Comparison of ENCODE assay signal across 30 mouse cellular contexts in the genomic region with DNA sequence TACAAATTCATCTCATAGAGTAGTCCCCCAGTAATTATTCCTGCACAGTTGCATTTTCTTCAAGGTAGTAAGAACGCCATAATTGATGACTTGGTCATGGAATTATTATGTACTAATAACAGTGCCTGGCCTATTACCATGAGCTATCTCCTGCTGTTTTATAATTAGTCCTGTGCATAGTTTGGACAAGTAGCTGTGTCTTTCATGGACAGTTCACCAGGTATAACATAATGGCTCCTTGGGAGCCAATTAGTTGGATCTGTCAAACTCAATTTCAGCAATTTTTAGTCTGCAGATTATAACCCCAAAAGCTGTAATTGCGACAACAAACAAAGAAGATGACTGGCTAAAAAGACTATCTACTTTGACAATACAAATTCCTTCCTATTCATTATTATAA.
A peak's percentile ranks its signal among the peaks of the same experiment; 100 is the strongest.
DNase-seq lines count a peak whose midpoint lies in the region; ATAC-seq lines count a peak whose summit lies in the region.
"Had no signal": no experiment of that assay in that cellular context is flagged by ENCODE, and none has a peak within 500 bp of the region (broad histone marks: within the 10 kb centered on the region; RNA-seq: fewer than 3 reads in every experiment).

No protein-coding gene starts in this region.

- H3K4me1 ChIP-seq in forebrain, embryonic 14.5 days (ENCODE audit: control insufficient read depth, insufficient read depth, low read length) = no peaks in the 10 kb centered on the region
- H3K4me1 ChIP-seq in forebrain, embryonic 16.5 days (replicated peaks; ENCODE audit: control insufficient read depth, insufficient read depth, low read length) = no peaks in the 10 kb centered on the region
- H3K4me1 ChIP-seq in midbrain, embryonic 12.5 days = no peaks in the 10 kb centered on the region
- no peaks in the 10 kb centered on the region for H3K4me1 ChIP-seq in midbrain, embryonic 10.5 days
- no peaks in the 10 kb centered on the region for H3K4me1 ChIP-seq in midbrain, embryonic 14.5 days (ENCODE audit: control insufficient read depth, insufficient read depth, low read length)
- H3K4me1 ChIP-seq: embryonic facial prominence, embryonic 12.5 days; hindbrain, embryonic 15.5 days; intestine, embryonic 15.5 days; limb, embryonic 12.5 days; liver, embryonic 15.5 days; lung, embryonic 15.5 days; neural tube, embryonic 15.5 days had no signal

- no peak overlapping the region for H3K9ac ChIP-seq in forebrain, embryonic 14.5 days (ENCODE audit: low read length)
- no peak overlapping the region for H3K9ac ChIP-seq in forebrain, embryonic 16.5 days (replicated peaks; ENCODE audit: low read depth, low read length)
- H3K9ac ChIP-seq in midbrain, embryonic 12.5 days (replicated peaks) = no peak overlapping the region
- H3K9ac ChIP-seq in midbrain, embryonic 14.5 days (replicated peaks; ENCODE audit: low read length) = no peak overlapping the region
- H3K9ac ChIP-seq: embryonic facial prominence, embryonic 12.5 days; hindbrain, embryonic 15.5 days; intestine, embryonic 15.5 days; limb, embryonic 12.5 days; liver, embryonic 15.5 days; lung, embryonic 15.5 days; neural tube, embryonic 15.5 days had no signal

- H3K9me3 ChIP-seq in forebrain, embryonic 14.5 days (replicated peaks; ENCODE audit: control insufficient read depth, low read length) = no peaks in the 10 kb centered on the region
- H3K9me3 ChIP-seq in forebrain, embryonic 16.5 days (ENCODE audit: control insufficient read depth, low read length) = no peaks in the 10 kb centered on the region
- no peaks in the 10 kb centered on the region for H3K9me3 ChIP-seq in midbrain, embryonic 12.5 days
- H3K9me3 ChIP-seq in midbrain, embryonic 10.5 days (replicated peaks) = no peaks in the 10 kb centered on the region
- no peaks in the 10 kb centered on the region for H3K9me3 ChIP-seq in midbrain, embryonic 14.5 days (ENCODE audit: control insufficient read depth, low read length)
- H3K9me3 ChIP-seq: embryonic facial prominence, embryonic 12.5 days; hindbrain, embryonic 15.5 days; intestine, embryonic 15.5 days; limb, embryonic 12.5 days; liver, embryonic 15.5 days; lung, embryonic 15.5 days; neural tube, embryonic 15.5 days had no signal

- H3K27ac ChIP-seq in forebrain, embryonic 14.5 days (ENCODE audit: low read depth, low read length) = no peak overlapping the region
- no peak overlapping the region for H3K27ac ChIP-seq in forebrain, embryonic 16.5 days (ENCODE audit: low read length)
- H3K27ac ChIP-seq in midbrain, embryonic 12.5 days (replicated peaks) = no peak overlapping the region
- no peak overlapping the region for H3K27ac ChIP-seq in midbrain, embryonic 10.5 days (replicated peaks)
- no peak overlapping the region for H3K27ac ChIP-seq in midbrain, embryonic 14.5 days (replicated peaks; ENCODE audit: low read depth, low read length)
- H3K27ac ChIP-seq: embryonic facial prominence, embryonic 12.5 days; hindbrain, embryonic 15.5 days; intestine, embryonic 15.5 days; layer of hippocampus, adult 2 months; left cerebral cortex, adult 2 months; limb, embryonic 12.5 days; liver, embryonic 15.5 days; lung, embryonic 15.5 days; neural tube, embryonic 15.5 days; stomach, postnatal 0 days had no signal

- H3K36me3 ChIP-seq in forebrain, embryonic 14.5 days (ENCODE audit: control insufficient read depth, insufficient read depth, low read length) = no peaks in the 10 kb centered on the region
- no peaks in the 10 kb centered on the region for H3K36me3 ChIP-seq in forebrain, embryonic 16.5 days (ENCODE audit: control insufficient read depth, insufficient read depth)
- H3K36me3 ChIP-seq in midbrain, embryonic 12.5 days = no peaks in the 10 kb centered on the region
- H3K36me3 ChIP-seq in midbrain, embryonic 10.5 days = no peaks in the 10 kb centered on the region
- H3K36me3 ChIP-seq in midbrain, embryonic 14.5 days (ENCODE audit: control insufficient read depth, insufficient read depth, low read length) = no peaks in the 10 kb centered on the region
- H3K36me3 ChIP-seq: embryonic facial prominence, embryonic 12.5 days; hindbrain, embryonic 15.5 days; intestine, embryonic 15.5 days; limb, embryonic 12.5 days; liver, embryonic 15.5 days; lung, embryonic 15.5 days; neural tube, embryonic 15.5 days had no signal

- no peak overlapping the region for H3K4me2 ChIP-seq in forebrain, embryonic 14.5 days (ENCODE audit: low read length)
- H3K4me2 ChIP-seq in forebrain, embryonic 16.5 days (ENCODE audit: low read length) = no peak overlapping the region
- no peak overlapping the region for H3K4me2 ChIP-seq in midbrain, embryonic 12.5 days (replicated peaks)
- no peak overlapping the region for H3K4me2 ChIP-seq in midbrain, embryonic 14.5 days (ENCODE audit: low read length)
- H3K4me2 ChIP-seq: embryonic facial prominence, embryonic 12.5 days; hindbrain, embryonic 15.5 days; intestine, embryonic 15.5 days; limb, embryonic 12.5 days; liver, embryonic 15.5 days; lung, embryonic 15.5 days; neural tube, embryonic 15.5 days had no signal

- no peaks in the 10 kb centered on the region for H3K27me3 ChIP-seq in forebrain, embryonic 14.5 days (replicated peaks; ENCODE audit: control insufficient read depth, insufficient read depth, low read length)
- no peaks in the 10 kb centered on the region for H3K27me3 ChIP-seq in forebrain, embryonic 16.5 days (replicated peaks; ENCODE audit: control insufficient read depth, insufficient read depth, low read length)
- no peaks in the 10 kb centered on the region for H3K27me3 ChIP-seq in midbrain, embryonic 12.5 days
- H3K27me3 ChIP-seq in midbrain, embryonic 10.5 days (ENCODE audit: low read depth, poor library complexity, severe bottlenecking) = no peaks in the 10 kb centered on the region
- no peaks in the 10 kb centered on the region for H3K27me3 ChIP-seq in midbrain, embryonic 14.5 days (ENCODE audit: control insufficient read depth, insufficient read depth, low read length)
- H3K27me3 ChIP-seq: embryonic facial prominence, embryonic 12.5 days; hindbrain, embryonic 15.5 days; intestine, embryonic 15.5 days; limb, embryonic 12.5 days; liver, embryonic 15.5 days; lung, embryonic 15.5 days; neural tube, embryonic 15.5 days had no signal

- ATAC-seq in forebrain, embryonic 14.5 days = 0 out of 2 replicates have a peak, but pooled peaks have one; percentile 29
- no peak for ATAC-seq in forebrain, embryonic 16.5 days
- peak; percentile 23; the same call in 1 of the 2 replicates for ATAC-seq in midbrain, embryonic 12.5 days (ENCODE audit: low FRiP score, low read depth)
- ATAC-seq in midbrain, embryonic 14.5 days (ENCODE audit: low FRiP score, low TSS enrichment) = no peak
- ATAC-seq: activated CD4-positive, CD25-positive, alpha-beta regulatory T cell, adult 4 months; intestine, embryonic 15.5 days had no signal

- WGBS in forebrain, embryonic 14.5 days = 7% methylated on average over 2 of the region's 2 CpGs
- 8% methylated on average over 2 of the region's 2 CpGs for WGBS in forebrain, embryonic 16.5 days
- 62% methylated on average over 2 of the region's 2 CpGs for WGBS in midbrain, embryonic 12.5 days
- WGBS in midbrain, embryonic 10.5 days = 87% methylated on average over 2 of the region's 2 CpGs
- 69% methylated on average over 2 of the region's 2 CpGs for WGBS in midbrain, embryonic 14.5 days

- H3K4me3 ChIP-seq in forebrain, embryonic 14.5 days (ENCODE audit: low read depth, low read length) = no peak overlapping the region
- H3K4me3 ChIP-seq in forebrain, embryonic 16.5 days (replicated peaks; ENCODE audit: low read length) = no peak overlapping the region
- no peak overlapping the region for H3K4me3 ChIP-seq in midbrain, embryonic 12.5 days
- H3K4me3 ChIP-seq in midbrain, embryonic 10.5 days = no peak overlapping the region
- no peak overlapping the region for H3K4me3 ChIP-seq in midbrain, embryonic 14.5 days (replicated peaks; ENCODE audit: low read depth, low read length)
- H3K4me3 ChIP-seq: embryonic facial prominence, embryonic 12.5 days; hindbrain, embryonic 15.5 days; intestine, embryonic 15.5 days; layer of hippocampus, adult 2 months; left cerebral cortex, adult 2 months; limb, embryonic 12.5 days; liver, embryonic 15.5 days; lung, embryonic 15.5 days; neural tube, embryonic 15.5 days had no signal

- peak; percentile 15 for DNase-seq in forebrain, embryonic 14.5 days (ENCODE audit: low spot score)
- no peak for DNase-seq in midbrain, embryonic 10.5 days (ENCODE audit: low spot score)
- peak; percentile 24 for DNase-seq in midbrain, embryonic 14.5 days
- DNase-seq in retina, postnatal 1 day = peak; percentile 85
- DNase-seq in adrenal gland, postnatal 4 days (ENCODE audit: low spot score in 2 of 2) = no peak
- DNase-seq: adrenal gland, adult 8-10 months; B cell, adult 2 months; cerebellum, adult 11 months; cerebellum, adult 9-10 months; cerebellum, postnatal 36 days; gastrocnemius, postnatal 10 days; heart, postnatal 14 days; kidney, adult 2 months; kidney, postnatal 36 days; right cerebral cortex, postnatal 4 days; thymus, adult 18-20 months; thymus, postnatal 25 days had no signal

Comparison
In these comparisons a context has a peak if more than half of its experiments do, and no peak if none do; other contexts are left out.
1. ATAC-seq: peak in forebrain, embryonic 14.5 days (single experiment) and midbrain, embryonic 12.5 days (single experiment); none in forebrain, embryonic 16.5 days (single experiment) and midbrain, embryonic 14.5 days (single experiment).
2. DNase-seq: peak in forebrain, embryonic 14.5 days (single experiment), midbrain, embryonic 14.5 days (single experiment) and retina, postnatal 1 day (single experiment); none in midbrain, embryonic 10.5 days (single experiment) and adrenal gland, postnatal 4 days (0 of 2).